Mouse (Mus musculus): ENCODE measurements around the gene Plekhf1.

GRCm38 (mm10) chr7:38199907-38200605 is 27.8 kb downstream of the Plekhf1 start:
- TF ChIP-seq GATA1 (IDR thresholded peaks at IDR 0.05; ENCODE audit: borderline replicate concordance, low read length), result no peak
- TF ChIP-seq FLI1 (IDR thresholded peaks at IDR 0.05; ENCODE audit: low read length), result no peak

Measured in megakaryocyte, embryonic 14.5 days (primary cell).